In genomic region chr11:98952111-98952510, GRCm38 (mm10) we compare ENCODE assay signal across 13 mouse cellular contexts. TPM values are rescaled to one million over a fixed set of nuclear protein-coding genes. Genes with fewer than 3 reads are reported as not detected.
A peak's percentile ranks its signal among the peaks of the same experiment; 100 is the strongest.
DNase-seq lines count a peak whose midpoint lies in the region; ATAC-seq and TF ChIP-seq lines count a peak whose summit lies in the region.
"Had no signal": no experiment of that assay in that cellular context is flagged by ENCODE, and none has a peak within 500 bp of the region (broad histone marks: within the 10 kb centered on the region; RNA-seq: fewer than 3 reads in every experiment).

No protein-coding gene starts in this region.

- H3K4me2 ChIP-seq in intestine, postnatal 0 days (replicated peaks; ENCODE audit: low read depth) = no peak overlapping the region
- no peak overlapping the region for H3K4me2 ChIP-seq in intestine, embryonic 15.5 days (replicated peaks)
- H3K4me2 ChIP-seq in lung, embryonic 15.5 days = no peak overlapping the region

- 76% methylated on average over 1 of the region's 1 CpGs for WGBS in intestine, postnatal 0 days
- 88% methylated on average over 1 of the region's 1 CpGs for WGBS in intestine, embryonic 15.5 days
- 92% methylated on average over 1 of the region's 1 CpGs for WGBS in lung, embryonic 15.5 days

- no peak overlapping the region for H3K9ac ChIP-seq in intestine, postnatal 0 days (ENCODE audit: low read depth, low read length)
- H3K9ac ChIP-seq in intestine, embryonic 15.5 days = no peak overlapping the region
- H3K9ac ChIP-seq in lung, embryonic 15.5 days = no peak overlapping the region

- H3K4me1 ChIP-seq in intestine, postnatal 0 days (replicated peaks; ENCODE audit: control insufficient read depth, insufficient read depth, low read length) = peaks cover 22% of the 10 kb centered on the region
- peaks cover 76% of the 10 kb centered on the region for H3K4me1 ChIP-seq in intestine, embryonic 15.5 days (replicated peaks)
- H3K4me1 ChIP-seq in lung, embryonic 15.5 days = peaks cover 83% of the 10 kb centered on the region

- no peak for DNase-seq in gastrocnemius, adult 2 months
- DNase-seq in gastrocnemius, postnatal 36 days = no peak
- no peak for DNase-seq in lung, postnatal 14 days
- DNase-seq in spleen, postnatal 36 days (ENCODE audit: low spot score in 2 of 2) = no peak
- no peak for DNase-seq in frontal cortex, postnatal 36 days (ENCODE audit: low spot score in 2 of 2)

- no peak for ATAC-seq in intestine, postnatal 0 days
- ATAC-seq in intestine, embryonic 15.5 days = no peak
- ATAC-seq in lung, embryonic 15.5 days (ENCODE audit: borderline replicate concordance, extremely low read depth, low FRiP score, low TSS enrichment) = no peak

- no peak for TF ChIP-seq CTCF in gastrocnemius, adult 2 months (IDR thresholded peaks at IDR 0.05)
- 0 out of 2 replicates have a peak, but pooled peaks have one; percentile 6 for TF ChIP-seq CTCF in intestine, postnatal 0 days (IDR thresholded peaks at IDR 0.05; ENCODE audit: low read depth)

- no peak overlapping the region; the same call in 1 of the 2 replicates for H3K4me3 ChIP-seq in gastrocnemius, adult 2 months
- H3K4me3 ChIP-seq in intestine, postnatal 0 days (ENCODE audit: low read depth, low read length) = no peak overlapping the region
- no peak overlapping the region for H3K4me3 ChIP-seq in intestine, embryonic 15.5 days (replicated peaks)
- H3K4me3 ChIP-seq in lung, embryonic 15.5 days = no peak overlapping the region
- H3K4me3 ChIP-seq: erythroblast, embryonic 14.5 days had no signal

- H3K27ac ChIP-seq in gastrocnemius, adult 2 months = peak overlapping the region; percentile 89
- no peak overlapping the region for H3K27ac ChIP-seq in intestine, postnatal 0 days (ENCODE audit: low read depth, low read length)
- H3K27ac ChIP-seq in intestine, embryonic 15.5 days = no peak overlapping the region
- H3K27ac ChIP-seq in lung, embryonic 15.5 days = peak overlapping the region; percentile 13; the same call in 1 of the 2 replicates

- intact Hi-C loops in gastrocnemius, adult 2 months (cut with DNase I) = no loop called here
- intact Hi-C loops in gastrocnemius, postnatal 36 days (cut with DNase I) = no loop called here

- H3K9me3 ChIP-seq in intestine, postnatal 0 days (ENCODE audit: control insufficient read depth) = no peaks in the 10 kb centered on the region
- no peaks in the 10 kb centered on the region for H3K9me3 ChIP-seq in intestine, embryonic 15.5 days
- no peaks in the 10 kb centered on the region for H3K9me3 ChIP-seq in lung, embryonic 15.5 days

- no peaks in the 10 kb centered on the region for H3K27me3 ChIP-seq in intestine, postnatal 0 days (replicated peaks; ENCODE audit: control insufficient read depth, insufficient read depth, low read length)
- H3K27me3 ChIP-seq in intestine, embryonic 15.5 days (replicated peaks) = no peaks in the 10 kb centered on the region
- H3K27me3 ChIP-seq in lung, embryonic 15.5 days = no peaks in the 10 kb centered on the region

- peaks cover 7% of the 10 kb centered on the region; the same call in 1 of the 2 replicates for H3K36me3 ChIP-seq in intestine, postnatal 0 days (ENCODE audit: control insufficient read depth, insufficient read depth)
- peaks cover 4% of the 10 kb centered on the region; the same call in 1 of the 2 replicates for H3K36me3 ChIP-seq in intestine, embryonic 15.5 days
- peaks cover 12% of the 10 kb centered on the region for H3K36me3 ChIP-seq in lung, embryonic 15.5 days

RNA-seq across cellular contexts. Expression of gene Rara, which starts 24.5 kb away (rescaled TPM):
- 10 to 100 TPM; 10.2 to 12.4 TPM for total RNA-seq in gastrocnemius, adult 2 months (2021)
- 10 to 100 TPM in 1 of 2 experiments, 1 to 10 TPM in 1; 8.7 to 13.2 TPM for total RNA-seq in gastrocnemius, postnatal 36 days (2021)
- 22.2 and 22.4 TPM in 2 replicates for polyA plus RNA-seq in intestine, postnatal 0 days (2015; fragmentation: Nextera tagmentation; extraction: Ambion mirVana)
- 30.7 and 31.5 TPM in 2 replicates for polyA plus RNA-seq in intestine, embryonic 15.5 days (2015; fragmentation: Nextera tagmentation; extraction: Ambion mirVana)
- 36.5 and 38.4 TPM in 2 replicates for polyA plus RNA-seq in lung, embryonic 15.5 days (2015; fragmentation: Nextera tagmentation; extraction: Ambion mirVana)

RNA-seq across cellular contexts. Expression of gene Gjd3, which starts 30.7 kb away (rescaled TPM):
- total RNA-seq in gastrocnemius, adult 2 months (2021) = not detected
- not detected for total RNA-seq in gastrocnemius, postnatal 36 days (2021)
- 0.61 and 0.80 TPM in 2 replicates for polyA plus RNA-seq in intestine, postnatal 0 days (2015; fragmentation: Nextera tagmentation; extraction: Ambion mirVana)
- polyA plus RNA-seq in intestine, embryonic 15.5 days (2015; fragmentation: Nextera tagmentation; extraction: Ambion mirVana) = 0.20 and 0.35 TPM in 2 replicates
- 0.20 and 0.61 TPM in 2 replicates for polyA plus RNA-seq in lung, embryonic 15.5 days (2015; fragmentation: Nextera tagmentation; extraction: Ambion mirVana)
- total RNA-seq: adrenal gland, postnatal 14 days; gastrocnemius, adult 18-20 months; liver, adult 2 months; megakaryocyte-erythroid progenitor cell, adult 5-6 weeks had no signal
- polyA plus RNA-seq: erythroblast, embryonic 14.5 days; liver, adult 2 months had no signal

RNA-seq across cellular contexts. Expression of gene Cdc6, which starts 44.5 kb away (rescaled TPM):
- under 1 TPM in 1 of 2 experiments, not detected in 1; 0.11 TPM for total RNA-seq in gastrocnemius, adult 2 months (2021)
- total RNA-seq in gastrocnemius, postnatal 36 days (2021) = under 1 TPM; 0.20 to 0.64 TPM
- polyA plus RNA-seq in intestine, postnatal 0 days (2015; fragmentation: Nextera tagmentation; extraction: Ambion mirVana) = 4.0 and 4.5 TPM in 2 replicates
- polyA plus RNA-seq in intestine, embryonic 15.5 days (2015; fragmentation: Nextera tagmentation; extraction: Ambion mirVana) = 24.0 and 26.7 TPM in 2 replicates
- polyA plus RNA-seq in lung, embryonic 15.5 days (2015; fragmentation: Nextera tagmentation; extraction: Ambion mirVana) = 41.3 and 42.5 TPM in 2 replicates

Comparison
In these comparisons a context has a peak if more than half of its experiments do, and no peak if none do; other contexts are left out.
1. H3K27ac ChIP-seq: peak in gastrocnemius, adult 2 months (single experiment) and lung, embryonic 15.5 days (single experiment); none in intestine, postnatal 0 days (single experiment) and intestine, embryonic 15.5 days (single experiment).